Mouse (Mus musculus): ENCODE results near the gene Tapbp. TPM values are rescaled to one million over a fixed set of nuclear protein-coding genes. Genes with fewer than 3 reads are reported as not detected.
A peak's percentile ranks its signal among the peaks of the same experiment; 100 is the strongest.

Tapbp gene
- polyA plus RNA-seq, 2 experiments from 2014 or later = 348 to 555 TPM

- no peak for ATAC-seq
Observed at GRCm38 (mm10) chr17:33924577-33925283, 9.0 kb downstream of the Tapbp start.

- no peak for ATAC-seq
Observed at GRCm38 (mm10) chr17:33925406-33926116, 9.9 kb downstream of the Tapbp start.

DNA sequence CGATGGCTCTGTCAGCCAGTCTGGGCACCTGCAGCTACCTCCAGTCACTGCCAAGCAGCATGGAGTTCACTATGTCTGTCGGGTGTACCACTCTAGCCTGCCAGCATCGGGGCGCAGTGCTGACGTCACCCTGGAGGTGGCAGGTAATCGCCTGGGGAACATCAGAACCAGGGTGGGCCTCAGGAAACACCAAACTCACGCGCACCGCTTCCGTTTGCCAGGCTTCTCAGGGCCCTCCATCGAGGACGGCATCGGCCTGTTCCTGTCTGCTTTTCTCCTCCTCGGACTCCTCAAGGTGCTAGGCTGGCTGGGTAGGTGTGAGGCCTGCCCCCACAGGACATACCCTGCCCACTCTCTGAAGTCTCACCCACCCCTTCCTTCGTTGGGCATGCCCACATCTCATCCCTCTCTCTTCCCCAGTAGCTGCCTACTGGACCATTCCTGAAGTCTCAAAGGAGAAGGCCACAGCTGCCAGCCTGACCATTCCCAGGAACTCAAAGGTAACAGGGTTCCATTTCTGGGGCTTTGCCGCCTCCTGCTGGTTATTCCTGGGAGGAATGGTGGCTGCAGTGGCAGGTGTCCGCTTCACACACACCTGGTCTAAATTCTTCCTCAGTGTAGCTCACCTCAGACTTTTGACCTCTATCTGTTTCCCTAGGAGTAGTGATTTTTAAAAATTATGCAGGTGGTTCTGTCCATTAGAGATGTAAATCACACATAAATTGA, 10.7 kb downstream of the Tapbp start:
- no peak for ATAC-seq

DNA sequence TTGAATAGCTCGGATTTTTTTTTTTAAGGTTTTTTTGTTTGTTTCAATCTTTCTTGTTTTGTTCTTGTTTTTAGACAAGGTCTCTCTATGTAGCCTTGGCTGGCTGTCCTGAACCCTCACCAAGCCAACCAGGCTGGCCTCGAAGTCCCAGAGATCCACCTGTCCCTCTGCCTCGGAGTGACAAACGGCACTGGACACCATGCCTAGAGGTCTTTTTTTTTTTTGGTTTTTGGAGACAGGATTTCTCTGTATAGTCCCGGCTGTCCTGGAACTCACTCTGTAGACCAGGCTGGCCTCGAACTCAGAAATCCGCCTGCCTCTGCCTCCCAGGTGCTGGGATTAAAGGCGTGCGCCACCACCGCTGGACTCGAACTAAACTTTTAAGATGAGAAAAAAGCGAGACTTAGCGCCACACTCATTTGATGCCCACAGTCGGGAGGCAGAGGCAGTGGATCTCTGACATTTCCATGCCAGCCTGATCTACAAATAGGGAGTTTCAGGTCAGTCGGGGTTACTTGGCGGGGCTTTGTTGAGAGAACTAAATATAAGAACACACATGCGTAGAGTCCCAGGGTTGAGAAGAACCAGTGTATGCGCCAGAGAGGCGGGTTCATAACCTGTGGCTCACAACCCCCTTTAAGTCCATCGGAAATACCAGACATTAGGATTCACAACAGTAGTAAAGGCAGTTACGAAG, 12.7 kb downstream of the Tapbp start:
- ATAC-seq = no peak

DNA sequence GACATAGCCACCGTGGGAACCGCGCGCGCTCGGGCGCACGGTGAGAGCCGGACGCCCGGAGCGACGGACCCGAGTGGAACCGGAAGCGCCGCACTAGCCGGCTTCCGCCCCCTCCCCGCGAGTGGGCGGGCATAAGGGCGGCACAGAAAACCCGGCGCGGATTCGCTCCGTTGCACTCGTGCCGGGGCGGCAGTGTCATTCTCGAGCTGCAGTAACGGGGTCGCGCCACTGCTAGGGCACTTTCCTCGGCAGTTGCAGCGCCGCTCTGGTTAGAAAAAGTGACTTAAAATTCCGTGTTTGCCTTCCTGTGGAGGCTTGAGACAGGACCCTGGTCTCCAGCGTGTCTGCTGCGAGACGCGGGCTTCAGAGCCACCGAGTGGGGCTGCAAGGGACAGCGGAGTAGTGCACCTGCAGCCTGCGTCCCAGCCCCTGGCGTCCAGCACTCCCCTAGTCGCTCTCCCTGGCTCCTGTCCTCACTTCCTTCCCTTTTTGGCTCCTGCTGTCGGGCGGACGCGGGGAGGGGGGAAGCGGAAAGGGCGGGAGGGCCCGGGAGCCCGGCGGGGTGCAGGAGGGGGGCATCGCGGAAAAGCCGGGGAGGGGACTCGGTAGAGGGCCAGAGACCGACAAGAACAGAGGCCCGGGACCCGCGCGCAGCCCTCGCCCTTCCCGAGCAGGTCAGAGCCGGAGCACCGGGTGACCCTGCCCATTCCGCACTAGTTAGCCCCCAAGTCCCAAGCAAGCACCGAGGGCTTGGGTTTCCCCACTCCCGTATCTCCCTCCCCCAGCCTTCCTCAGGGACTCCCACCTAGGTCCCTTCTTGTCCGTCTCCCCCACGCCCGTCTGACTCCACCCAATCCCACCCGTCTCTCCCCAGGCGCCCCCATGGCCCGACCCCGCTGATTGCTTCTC, 13.9 kb downstream of the Tapbp start, which contains the start of gene Rgl2:
TSS of gene Rgl2 (plus strand) at position 173 of the 909 bp plus-strand sequence.
- peak; percentile 64 for ATAC-seq

GRCm38 (mm10) chr17:33930280-33931158, 14.8 kb downstream of the Tapbp start:
- peak; percentile 26 for ATAC-seq

DNA sequence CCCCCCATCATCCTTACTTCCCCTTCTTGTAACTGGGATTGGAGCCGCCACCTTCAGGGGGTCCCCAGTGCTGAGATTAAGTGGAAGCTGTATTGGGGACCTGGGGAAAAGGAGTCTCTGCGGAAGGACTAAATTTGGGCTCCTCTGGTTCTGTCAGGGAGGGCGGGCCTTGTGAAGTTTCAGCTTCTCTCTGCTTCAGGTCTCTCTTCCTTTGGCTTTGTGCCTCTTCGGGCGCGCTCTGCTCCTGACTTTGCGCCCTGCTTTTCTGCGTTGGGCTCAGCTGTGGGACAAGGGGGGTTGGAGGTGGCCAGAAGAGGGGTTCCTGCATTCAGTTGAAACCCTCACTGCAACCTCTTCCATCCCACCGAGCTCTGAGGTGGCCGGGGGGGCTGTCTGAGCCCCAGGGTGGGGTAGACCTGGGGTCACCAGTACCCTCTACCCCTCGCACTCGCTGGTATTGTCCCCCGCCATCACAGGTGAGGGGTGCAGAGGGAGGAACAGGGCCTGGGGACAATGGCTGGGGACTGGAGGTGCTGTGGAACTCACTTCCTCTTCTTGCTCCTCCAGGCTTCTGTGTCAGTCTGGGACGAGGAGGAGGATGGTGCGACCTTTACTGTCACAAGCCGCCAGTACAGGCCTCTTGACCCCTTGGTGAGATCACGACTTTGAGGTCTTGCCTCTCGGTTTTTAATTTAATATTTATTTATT, 15.6 kb downstream of the Tapbp start:
- ATAC-seq = peak; percentile 38

GRCm38 (mm10) chr17:33931947-33932346, 16.2 kb downstream of the Tapbp start:
- no peak for ATAC-seq

- ATAC-seq = no peak
Observed at GRCm38 (mm10) chr17:33932448-33932847, 16.7 kb downstream of the Tapbp start.

DNA sequence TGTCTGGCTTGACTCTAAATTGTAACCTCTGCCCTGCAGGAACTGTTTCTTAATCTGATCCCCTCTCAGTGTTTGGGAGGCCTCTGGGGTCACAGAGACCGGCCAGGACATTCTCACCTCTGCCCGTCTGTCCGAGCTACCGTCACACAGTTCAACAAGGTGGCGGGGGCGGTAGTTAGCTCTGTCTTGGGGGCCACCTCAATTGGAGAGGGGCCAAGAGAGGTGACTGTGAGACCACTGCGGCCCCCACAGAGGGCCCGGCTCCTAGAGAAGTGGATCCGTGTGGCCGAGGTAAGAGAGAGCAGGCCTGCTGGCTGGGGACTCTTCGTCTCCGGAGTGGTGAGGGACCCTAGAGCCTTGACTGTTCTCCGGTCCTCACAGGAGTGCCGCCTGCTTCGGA, 17.3 kb downstream of the Tapbp start:
- ATAC-seq = no peak

DNA sequence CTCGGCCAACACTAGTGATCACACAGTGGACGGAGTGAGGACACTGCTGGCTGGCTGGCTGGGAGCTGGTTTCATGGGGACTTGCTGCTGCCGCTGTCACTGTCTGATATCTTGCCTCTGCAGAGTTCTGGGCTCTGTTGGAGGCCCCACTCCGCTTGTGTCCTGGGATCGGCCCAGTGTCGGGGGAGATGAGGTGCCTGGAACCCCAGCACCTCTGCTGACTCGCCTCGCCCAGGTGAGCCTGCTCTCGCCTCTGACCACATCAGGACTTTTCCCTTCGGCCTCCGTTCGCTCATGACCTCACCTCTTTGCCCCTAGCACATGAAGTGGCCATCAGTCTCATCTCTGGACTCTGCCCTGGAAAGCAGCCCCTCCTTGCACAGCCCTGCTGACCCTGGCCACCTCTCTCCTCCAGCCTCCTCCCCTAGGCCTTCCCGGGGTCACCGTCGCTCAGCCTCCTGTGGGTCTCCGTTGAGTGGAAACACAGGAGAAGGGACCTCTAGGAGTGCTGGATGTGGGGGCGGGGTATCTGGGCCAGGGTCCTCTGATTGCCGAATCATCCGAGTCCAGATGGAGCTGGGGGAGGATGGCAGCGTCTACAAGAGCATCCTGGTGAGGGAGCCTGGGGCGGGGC, 19.8 kb downstream of the Tapbp start:
- ATAC-seq = no peak

- no peak for ATAC-seq
Observed at GRCm38 (mm10) chr17:33936993-33937392, 21.3 kb downstream of the Tapbp start.

DNA sequence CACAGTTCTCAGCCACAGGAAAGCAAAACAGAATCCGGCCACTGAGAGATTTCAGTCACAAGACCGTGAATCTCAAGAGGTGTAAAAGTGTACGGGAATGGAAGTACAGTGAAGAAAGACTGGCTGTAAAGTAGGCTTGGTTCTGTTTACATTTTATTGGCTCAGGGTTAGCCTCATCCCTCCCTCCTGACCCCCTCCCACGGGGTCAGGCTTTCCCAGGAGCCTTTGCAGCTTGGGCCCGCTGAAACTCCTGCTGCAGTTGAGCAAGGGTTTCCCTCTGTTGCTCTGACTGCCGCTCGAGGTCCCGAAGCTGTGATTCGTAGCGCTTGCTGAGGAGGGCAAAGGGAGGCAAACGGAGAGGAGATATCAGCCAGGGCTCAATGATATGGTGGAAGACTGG, 23.1 kb downstream of the Tapbp start:
- no peak for ATAC-seq

DNA sequence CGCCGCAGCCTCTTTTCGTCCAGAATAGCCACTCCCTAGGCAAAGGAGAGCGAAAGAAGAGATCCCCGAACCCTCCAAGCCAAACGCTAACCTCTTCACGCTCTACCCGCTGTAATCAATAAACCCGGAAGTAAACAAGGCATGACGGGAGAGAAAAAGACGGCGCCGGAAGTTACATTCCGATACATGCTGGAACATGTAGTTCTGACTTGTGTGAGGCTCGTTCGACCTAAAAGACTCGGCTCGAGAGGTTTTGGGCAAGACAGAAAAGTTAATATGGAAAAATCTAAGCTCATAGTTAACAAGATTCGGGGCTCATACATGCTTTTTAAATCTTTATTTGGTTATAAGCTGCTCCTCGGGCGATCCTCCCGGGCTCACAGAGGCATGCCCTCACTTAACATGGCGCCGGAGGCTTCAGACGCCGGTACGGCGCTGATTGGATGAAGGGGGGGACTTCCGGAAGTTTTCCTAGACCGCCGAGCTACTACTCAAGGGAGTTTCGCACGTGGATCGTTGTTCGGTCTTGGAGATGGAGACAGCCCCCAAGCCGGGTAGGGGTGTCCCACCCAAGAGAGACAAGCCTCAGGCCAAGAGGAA, 24.6 kb downstream of the Tapbp start, which contains the start of the genes Pfdn6 and Wdr46:
TSS of gene Pfdn6 (minus strand) at position 138 of the 600 bp plus-strand sequence.
TSS of gene Wdr46 (plus strand) at position 455 of the 600 bp plus-strand sequence.
- ATAC-seq = peak; percentile 97

GRCm38 (mm10) chr17:33940981-33941380, 25.3 kb downstream of the Tapbp start:
- ATAC-seq = no peak

DNA sequence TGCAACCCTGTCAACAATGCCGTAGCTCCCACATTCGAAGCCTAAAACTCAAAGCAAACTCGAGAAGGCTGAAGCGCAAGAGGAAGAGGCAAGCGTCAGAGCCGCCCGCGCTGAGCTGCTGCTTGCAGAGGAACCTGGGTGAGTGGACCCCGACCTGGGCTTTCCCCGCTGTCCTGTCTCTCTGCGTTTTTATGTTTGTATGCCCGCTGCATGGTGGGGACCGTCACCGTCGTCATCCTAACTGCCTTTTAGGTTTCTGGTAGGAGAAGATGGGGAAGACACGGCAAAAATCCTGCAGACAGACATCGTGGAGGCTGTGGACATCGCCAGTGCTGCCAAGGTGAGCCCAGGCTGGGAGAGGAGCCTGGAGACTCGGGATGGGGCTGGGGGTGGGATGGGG, 25.7 kb downstream of the Tapbp start:
- ATAC-seq = no peak

GRCm38 (mm10) chr17:33943454-33943853, 27.8 kb downstream of the Tapbp start:
- ATAC-seq = no peak

DNA sequence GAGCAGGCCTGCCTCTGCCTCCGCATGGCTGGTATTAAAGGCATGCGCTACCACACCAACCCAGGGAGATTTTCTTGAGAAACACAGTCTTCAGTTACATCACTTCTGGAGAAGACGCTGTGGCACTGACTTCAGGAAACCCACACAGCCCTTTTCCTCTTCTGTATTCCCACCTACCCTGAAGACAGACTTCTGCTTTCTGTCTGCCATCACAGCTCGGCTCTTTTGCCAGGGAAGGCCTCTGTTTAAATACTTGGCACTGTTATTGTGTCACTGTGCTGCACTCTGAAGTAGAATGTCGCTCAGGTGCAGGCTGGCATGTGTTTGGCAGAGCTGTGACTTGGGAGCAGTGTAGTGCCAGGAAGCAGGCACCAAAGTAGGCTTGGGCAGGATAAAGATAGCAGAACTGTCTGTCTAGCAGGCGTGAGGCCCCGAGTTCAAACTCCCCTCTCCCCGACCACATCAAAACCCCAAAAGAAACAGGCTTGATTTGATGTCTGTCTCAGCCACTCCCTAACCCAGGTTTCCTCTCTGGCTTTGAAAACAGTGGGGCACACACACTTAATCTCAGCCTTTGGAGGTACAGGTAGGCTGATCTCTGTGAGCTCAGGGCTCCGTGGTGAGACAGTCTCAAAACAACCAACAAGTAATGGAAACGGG, 31.9 kb downstream of the Tapbp start:
- ATAC-seq = peak; percentile 30
